Mouse (Mus musculus): ENCODE data around the gene Ttll7. TPM values are rescaled to one million over a fixed set of nuclear protein-coding genes. Genes with fewer than 3 reads are reported as not detected.

Gene Ttll7
- 0.08 TPM in 1 of 2 replicates, not detected in the other for polyA plus RNA-seq (2012; ENCODE audit: insufficient read depth, low replicate concordance)

- no peaks in the 10 kb centered on the region for H3K36me3 ChIP-seq (replicated peaks; ENCODE audit: low read length)
- H3K4me3 ChIP-seq (replicated peaks): peak within 1 kb of the TSS; percentile 88
- no peaks in the 10 kb centered on the region for H3K9me3 ChIP-seq
- H3K4me1 ChIP-seq: peaks cover 14% of the 10 kb centered on the region
- TF ChIP-seq GATA1 (IDR thresholded peaks at IDR 0.05; ENCODE audit: borderline replicate concordance, low read length) (no peak), FLI1 (IDR thresholded peaks at IDR 0.05; ENCODE audit: low read length) (no peak)
- peaks cover 24% of the 10 kb centered on the region for H3K27me3 ChIP-seq (replicated peaks)
These were observed at the start of gene Ttll7 for GRCm38 (mm10) chr3:146851966-146852891. Gene Ttll7 (plus strand): TSS chr3:146852367.

DNA sequence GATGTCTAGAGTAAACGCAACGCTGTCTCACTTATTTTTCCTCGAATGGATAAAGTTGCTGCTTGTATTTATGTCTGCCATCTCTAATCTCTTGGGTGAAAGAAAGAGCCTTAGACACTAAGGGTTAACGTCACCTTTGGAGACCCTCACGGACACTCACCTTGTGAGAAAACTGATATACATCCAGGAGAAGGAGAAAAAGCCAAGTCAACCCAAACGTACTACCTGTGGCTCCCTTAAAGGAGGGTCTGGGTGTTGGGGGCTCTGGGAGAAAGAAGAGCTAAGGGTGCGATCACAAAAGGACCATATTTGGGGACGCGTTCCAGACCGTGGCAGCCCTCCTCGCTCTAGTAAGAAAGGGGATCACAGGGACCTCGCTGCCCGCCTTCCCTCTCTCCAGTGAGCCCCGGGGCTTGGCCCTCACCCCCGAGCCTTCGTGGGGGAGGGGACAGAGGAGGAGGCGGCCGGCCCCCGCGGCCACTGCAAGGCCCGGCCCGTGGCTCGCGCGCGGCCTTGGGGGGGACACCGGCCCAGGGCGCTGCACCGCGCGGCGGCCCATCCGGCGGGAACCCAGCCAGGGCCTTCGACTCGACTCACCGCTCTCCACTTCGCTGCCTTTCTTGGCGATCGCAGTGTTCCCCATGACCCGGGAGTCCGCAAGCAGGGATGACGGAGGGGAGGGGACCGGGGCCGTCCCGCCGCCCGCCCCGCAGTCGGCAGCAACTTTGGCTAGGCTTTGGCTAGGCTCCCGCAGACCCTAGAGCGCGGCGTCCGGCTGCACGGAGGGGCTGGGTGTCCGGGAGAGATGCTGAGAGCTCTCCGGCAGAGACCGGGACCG lies 39.9 kb upstream of the Ttll7 start:
- no peaks in the 10 kb centered on the region for H3K27me3 ChIP-seq (replicated peaks)
- peak overlapping the region; percentile 96 for H3K4me3 ChIP-seq (replicated peaks)
- no peak for TF ChIP-seq FLI1 (IDR thresholded peaks at IDR 0.05; ENCODE audit: low read length)
- TF ChIP-seq GATA1 (IDR thresholded peaks at IDR 0.05; ENCODE audit: borderline replicate concordance, low read length): no peak

GRCm38 (mm10) chr3:146812901-146813393 lies 39.2 kb upstream of the Ttll7 start, which contains the start of gene Prkacb:
Gene Prkacb (minus strand): TSS chr3:146812990.
- no peaks in the 10 kb centered on the region for H3K9me3 ChIP-seq
- no peaks in the 10 kb centered on the region for H3K27me3 ChIP-seq (replicated peaks)
- H3K4me1 ChIP-seq: peaks cover 36% of the 10 kb centered on the region
- TF ChIP-seq FLI1 (IDR thresholded peaks at IDR 0.05; ENCODE audit: low read length): peak; percentile 60; the same call in 1 of the 2 replicates
- no peak for TF ChIP-seq GATA1 (IDR thresholded peaks at IDR 0.05; ENCODE audit: borderline replicate concordance, low read length)
- H3K36me3 ChIP-seq (replicated peaks; ENCODE audit: low read length): peaks cover 4% of the 10 kb centered on the region
- H3K4me3 ChIP-seq (replicated peaks): peak within 1 kb of the TSS; percentile 96

More for the DNA sequence above, 39.9 kb upstream of the Ttll7 start:
- Histone ChIP-seq H3K4me1 (peaks cover 39% of the 10 kb centered on the region), H3K9me3 (no peaks in the 10 kb centered on the region), H3K36me3 (replicated peaks; ENCODE audit: low read length) (peaks cover 9% of the 10 kb centered on the region)

GRCm38 (mm10) chr3:146813624-146814023 lies 38.5 kb upstream of the Ttll7 start:
- Histone ChIP-seq H3K4me3 (replicated peaks) (peak overlapping the region; percentile 96), H3K36me3 (replicated peaks; ENCODE audit: low read length) (peaks cover 4% of the 10 kb centered on the region), H3K9me3 (no peaks in the 10 kb centered on the region), H3K27me3 (replicated peaks) (no peaks in the 10 kb centered on the region), H3K4me1 (peaks cover 36% of the 10 kb centered on the region)
- no peak for TF ChIP-seq FLI1 (IDR thresholded peaks at IDR 0.05; ENCODE audit: low read length)
- TF ChIP-seq GATA1 (IDR thresholded peaks at IDR 0.05; ENCODE audit: borderline replicate concordance, low read length): no peak

GRCm38 (mm10) chr3:146820718-146821117 lies 31.4 kb upstream of the Ttll7 start:
- no peak for TF ChIP-seq GATA1 (IDR thresholded peaks at IDR 0.05; ENCODE audit: borderline replicate concordance, low read length)
- no peak for TF ChIP-seq FLI1 (IDR thresholded peaks at IDR 0.05; ENCODE audit: low read length)
- Histone ChIP-seq H3K9me3 (no peaks in the 10 kb centered on the region), H3K27me3 (replicated peaks) (peaks cover 2% of the 10 kb centered on the region), H3K4me3 (replicated peaks) (no peak overlapping the region), H3K4me1 (no peaks in the 10 kb centered on the region), H3K36me3 (replicated peaks; ENCODE audit: low read length) (no peaks in the 10 kb centered on the region)

GRCm38 (mm10) chr3:146842766-146843165 lies 9.4 kb upstream of the Ttll7 start:
- no peaks in the 10 kb centered on the region for H3K36me3 ChIP-seq (replicated peaks; ENCODE audit: low read length)
- no peaks in the 10 kb centered on the region for H3K9me3 ChIP-seq
- H3K27me3 ChIP-seq (replicated peaks): peaks cover 2% of the 10 kb centered on the region
- H3K4me3 ChIP-seq (replicated peaks): no peak overlapping the region
- no peak for TF ChIP-seq GATA1 (IDR thresholded peaks at IDR 0.05; ENCODE audit: borderline replicate concordance, low read length)
- no peak for TF ChIP-seq FLI1 (IDR thresholded peaks at IDR 0.05; ENCODE audit: low read length)
- no peaks in the 10 kb centered on the region for H3K4me1 ChIP-seq

- Histone ChIP-seq H3K27me3 (replicated peaks) (peaks cover 2% of the 10 kb centered on the region), H3K9me3 (no peaks in the 10 kb centered on the region), H3K4me3 (replicated peaks) (no peak overlapping the region), H3K4me1 (peaks cover 4% of the 10 kb centered on the region; the same call in 1 of the 2 replicates), H3K36me3 (replicated peaks; ENCODE audit: low read length) (no peaks in the 10 kb centered on the region)
- TF ChIP-seq FLI1 (IDR thresholded peaks at IDR 0.05; ENCODE audit: low read length): no peak
- no peak for TF ChIP-seq GATA1 (IDR thresholded peaks at IDR 0.05; ENCODE audit: borderline replicate concordance, low read length)
These were observed 8.7 kb upstream of the Ttll7 start for GRCm38 (mm10) chr3:146843470-146843869.

DNA sequence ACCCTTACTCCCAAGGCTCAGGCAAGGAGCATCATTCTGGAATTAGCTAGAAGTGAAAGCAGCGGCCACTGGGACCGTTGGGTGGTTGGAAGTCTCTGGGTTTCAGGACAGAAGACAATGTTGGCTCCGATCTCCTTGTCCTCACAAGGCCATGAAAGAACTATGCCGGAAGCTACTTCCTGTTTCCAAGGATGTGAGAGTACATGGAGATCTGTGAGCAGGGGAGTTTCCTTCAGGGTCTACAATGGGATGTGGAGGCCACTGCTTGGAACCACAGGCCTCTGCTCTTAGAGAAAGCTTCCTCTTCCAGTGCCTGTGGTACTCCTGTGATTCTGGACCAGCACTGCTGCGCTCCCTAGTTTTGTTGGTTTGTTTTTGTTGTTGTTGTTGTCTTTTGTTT lies 5.9 kb upstream of the Ttll7 start:
- no peak for TF ChIP-seq GATA1 (IDR thresholded peaks at IDR 0.05; ENCODE audit: borderline replicate concordance, low read length)
- TF ChIP-seq FLI1 (IDR thresholded peaks at IDR 0.05; ENCODE audit: low read length): no peak
- no peaks in the 10 kb centered on the region for H3K9me3 ChIP-seq
- H3K4me3 ChIP-seq (replicated peaks): no peak overlapping the region
- H3K36me3 ChIP-seq (replicated peaks; ENCODE audit: low read length): no peaks in the 10 kb centered on the region
- peaks cover 4% of the 10 kb centered on the region; the same call in 1 of the 2 replicates for H3K4me1 ChIP-seq
- H3K27me3 ChIP-seq (replicated peaks): peaks cover 10% of the 10 kb centered on the region

GRCm38 (mm10) chr3:146848112-146848511 lies 4.1 kb upstream of the Ttll7 start:
- TF ChIP-seq GATA1 (IDR thresholded peaks at IDR 0.05; ENCODE audit: borderline replicate concordance, low read length): no peak
- TF ChIP-seq FLI1 (IDR thresholded peaks at IDR 0.05; ENCODE audit: low read length): no peak
- H3K4me1 ChIP-seq: peaks cover 14% of the 10 kb centered on the region

More at GRCm38 (mm10) chr3:146848112-146848511, 4.1 kb upstream of the Ttll7 start:
- H3K36me3 ChIP-seq (replicated peaks; ENCODE audit: low read length): no peaks in the 10 kb centered on the region
- H3K4me3 ChIP-seq (replicated peaks): no peak overlapping the region
- peaks cover 20% of the 10 kb centered on the region for H3K27me3 ChIP-seq (replicated peaks)
- H3K9me3 ChIP-seq: no peaks in the 10 kb centered on the region
